Mouse (Mus musculus) lung, postnatal 0 days (tissue): ENCODE measurements at regions not wholly inside any gene's neighbourhood (a gene's known extent, or its start where the extent isn't known, plus 50 kb on each side); places are given as distances from the start of the nearest gene placed in this dataset.

Experiments
- CTCF ChIP-seq: IDR thresholded peaks from 2 replicates; pipeline ENCODE4 v1.5.1; 2016; ENCODE audit warnings: antibody characterized with exemption, mild to moderate bottlenecking
- EP300 ChIP-seq: IDR thresholded peaks from 2 replicates; pipeline ENCODE4 v1.6.1; 2016; ENCODE audit warnings: antibody characterized with exemption, mild to moderate bottlenecking, control low read depth

GRCm38 (mm10) chr19:27509956-27510639 is 80.5 kb upstream of the Pum3 start:
- TF ChIP-seq CTCF = no peak
- TF ChIP-seq EP300 = no peak
